Mouse (Mus musculus) embryonic facial prominence, embryonic 11.5 days (tissue): Measurements from ENCODE around the gene Fktn. TPM values are rescaled to one million over a fixed set of nuclear protein-coding genes. Genes with fewer than 3 reads are reported as not detected.

Experiments used
- ATAC-seq: fragments of 200-750 bp; cut with Nextera tagmentation; replicated peaks from 2 replicates; pipeline ENCODE4 v1.8.0; 2017; ENCODE audit warnings: low read depth; ENCODE audit not compliant: insufficient number of reproducible peaks, low FRiP score, low TSS enrichment
- DNase-seq: peaks from one replicate; pipeline ENCODE4 v3.0.0-alpha.2; 2015; ENCODE audit warnings: low spot score
- H3K27ac ChIP-seq: fragments of 300-500 bp; sonication (generic); replicated peaks from 2 replicates; pipeline ENCODE4 v1.5.1; 2014; ENCODE audit warnings: mild to moderate bottlenecking, low read depth, low read length, control low read depth
- H3K27me3 ChIP-seq: fragments of 300-500 bp; sonication (generic); 2 replicates; pipeline ENCODE4 v1.6.1; 2014; ENCODE audit warnings: mild to moderate bottlenecking, low read length, moderate library complexity, mixed read lengths; ENCODE audit not compliant: control insufficient read depth, insufficient read depth
- H3K36me3 ChIP-seq: fragments of 300-500 bp; sonication (generic); replicated peaks from 2 replicates; pipeline ENCODE4 v1.6.1; 2014; ENCODE audit warnings: low read depth, mild to moderate bottlenecking, low read length, moderate library complexity, mixed read lengths; ENCODE audit not compliant: control insufficient read depth, insufficient read depth
- H3K4me1 ChIP-seq: fragments of 300-500 bp; sonication (generic); 2 replicates; pipeline ENCODE4 v1.6.1; 2014; ENCODE audit warnings: low read length, mixed read lengths; ENCODE audit not compliant: control insufficient read depth, insufficient read depth
- H3K4me2 ChIP-seq: fragments of 300-500 bp; sonication (generic); 2 replicates; pipeline ENCODE4 v1.6.1; 2014; ENCODE audit warnings: low read depth, mild to moderate bottlenecking, control low read depth, low read length, moderate library complexity
- H3K4me3 ChIP-seq: fragments of 300-500 bp; sonication (generic); 2 replicates; pipeline ENCODE4 v1.5.1; 2014; ENCODE audit warnings: low read depth, low read length, control low read depth
- H3K9ac ChIP-seq: fragments of 300-500 bp; sonication (generic); replicated peaks from 2 replicates; pipeline ENCODE4 v1.6.1; 2014; ENCODE audit warnings: mild to moderate bottlenecking, control low read depth, low read length
- H3K9me3 ChIP-seq: fragments of 300-500 bp; sonication (generic); replicated peaks from 2 replicates; pipeline ENCODE4 v1.6.1; 2016; ENCODE audit warnings: mild to moderate bottlenecking, low read length, inconsistent platforms, mixed read lengths; ENCODE audit not compliant: control insufficient read depth
- WGBS: fragments of 180-500 bp; shearing (Covaris S2); extraction: QIAGEN DNeasy Blood & Tissue Kit; methylation state at CpG from one replicate; pipeline ENCODE4 v1.1.7; 2014; 5-methylcytosine and 5-hydroxymethylcytosine counted together
- polyA plus RNA-seq: library from polyadenylated mRNA; unstranded; fragments of >200 nt; fragmentation: Nextera tagmentation; extraction: Ambion mirVana; gene quantifications from 2 replicates; pipeline ENCODE4 v1.2.1, GENCODE M21; 2014

Gene Fktn
- polyA plus RNA-seq, 1 experiment from 2014 or later: 15.1 TPM

DNA sequence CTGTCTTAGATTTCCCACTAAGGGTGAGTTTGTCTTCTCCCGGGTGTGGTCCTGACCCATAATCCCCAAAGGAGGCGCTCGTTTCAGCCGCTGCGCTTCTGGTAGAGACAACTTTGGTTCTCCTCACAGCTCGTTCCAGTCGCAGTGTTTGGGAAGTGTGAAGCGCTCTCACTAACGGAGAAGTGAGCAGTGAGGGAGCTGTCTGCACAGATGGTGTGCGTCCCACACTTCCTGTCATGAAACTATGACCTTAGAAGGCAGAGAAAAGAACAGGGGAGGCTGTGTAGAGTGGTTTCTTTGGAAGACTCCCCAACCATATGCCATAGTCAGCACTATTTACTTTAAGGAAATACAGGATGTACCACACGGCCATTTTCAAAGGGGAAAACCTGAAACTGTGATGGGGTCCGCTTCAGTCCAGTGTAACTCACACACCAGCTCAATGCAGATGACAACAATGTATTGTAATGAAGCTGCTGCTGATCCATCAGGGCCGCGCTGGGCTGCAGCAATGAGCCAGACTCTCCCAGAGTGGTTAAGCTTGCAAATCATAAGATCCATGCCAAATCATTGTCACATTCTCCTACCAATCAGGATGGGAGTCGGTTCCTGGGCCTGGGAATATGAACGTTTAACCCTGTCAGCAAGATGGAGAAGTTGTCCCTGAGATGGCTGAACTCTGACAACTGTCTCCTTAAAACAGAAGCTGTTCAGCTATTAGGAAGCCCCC lies 36.8 kb downstream of the Fktn start:
- no peaks in the 10 kb centered on the region for H3K36me3 ChIP-seq
- DNase-seq (no peak), ATAC-seq (no peak)
- H3K27ac ChIP-seq: no peak overlapping the region
- no peaks in the 10 kb centered on the region for H3K9me3 ChIP-seq
- WGBS: 79% methylated on average over 16 of the region's 16 CpGs
- no peak overlapping the region for H3K4me2 ChIP-seq
- H3K4me1 ChIP-seq: no peaks in the 10 kb centered on the region
- no peak overlapping the region for H3K4me3 ChIP-seq
- H3K27me3 ChIP-seq: no peaks in the 10 kb centered on the region
- no peak overlapping the region for H3K9ac ChIP-seq

DNA sequence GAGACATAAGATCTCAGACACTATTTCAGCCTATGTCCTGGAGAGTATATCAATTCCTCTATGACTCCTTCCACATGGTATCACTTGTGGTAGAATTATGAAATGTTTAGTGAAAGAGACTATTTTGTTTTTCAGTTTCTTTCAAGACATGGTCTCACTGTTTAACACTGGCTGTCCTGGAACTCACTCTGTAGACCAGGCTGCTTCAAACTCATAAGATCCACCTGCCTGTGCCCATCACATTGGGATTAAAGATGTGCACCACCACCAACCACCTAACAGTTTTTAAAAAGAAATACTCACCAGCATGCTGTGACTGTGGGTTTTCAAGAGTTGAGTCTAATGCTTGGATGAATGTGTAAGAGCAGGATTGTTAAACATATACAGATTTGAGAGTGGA lies 43.2 kb downstream of the Fktn start:
- Histone ChIP-seq H3K9ac (no peak overlapping the region), H3K9me3 (no peaks in the 10 kb centered on the region), H3K4me3 (no peak overlapping the region), H3K36me3 (no peaks in the 10 kb centered on the region; the same call in none of the 2 replicates), H3K27ac (no peak overlapping the region), H3K27me3 (no peaks in the 10 kb centered on the region), H3K4me1 (no peaks in the 10 kb centered on the region), H3K4me2 (no peak overlapping the region)
- no peak for DNase-seq
- no peak for ATAC-seq

DNA sequence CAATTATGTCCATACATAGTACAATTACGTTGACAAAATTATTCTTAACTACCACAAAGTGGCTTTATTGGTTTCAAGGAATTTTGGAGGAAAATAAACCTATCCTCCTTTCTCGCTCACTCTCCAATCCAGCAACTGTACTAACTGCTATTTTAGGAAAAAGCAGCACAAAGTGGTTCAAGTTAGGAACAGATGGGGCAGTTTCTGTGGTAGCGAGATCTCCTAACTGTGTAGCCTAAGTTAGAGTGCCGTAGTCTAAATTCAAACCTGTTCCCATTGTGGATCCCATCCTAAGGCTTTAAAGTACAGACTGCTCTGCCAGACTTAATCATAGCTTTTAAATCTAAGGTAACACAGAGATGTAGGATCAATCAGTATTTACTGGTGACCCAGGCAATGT lies 45.0 kb downstream of the Fktn start:
- Histone ChIP-seq H3K4me1 (no peaks in the 10 kb centered on the region), H3K27ac (no peak overlapping the region), H3K36me3 (no peaks in the 10 kb centered on the region; the same call in none of the 2 replicates), H3K27me3 (no peaks in the 10 kb centered on the region), H3K9ac (no peak overlapping the region), H3K4me2 (no peak overlapping the region), H3K9me3 (no peaks in the 10 kb centered on the region), H3K4me3 (no peak overlapping the region)
- WGBS: 65% methylated on average over 4 of the region's 4 CpGs
- DNase-seq (no peak), ATAC-seq (no peak)

DNA sequence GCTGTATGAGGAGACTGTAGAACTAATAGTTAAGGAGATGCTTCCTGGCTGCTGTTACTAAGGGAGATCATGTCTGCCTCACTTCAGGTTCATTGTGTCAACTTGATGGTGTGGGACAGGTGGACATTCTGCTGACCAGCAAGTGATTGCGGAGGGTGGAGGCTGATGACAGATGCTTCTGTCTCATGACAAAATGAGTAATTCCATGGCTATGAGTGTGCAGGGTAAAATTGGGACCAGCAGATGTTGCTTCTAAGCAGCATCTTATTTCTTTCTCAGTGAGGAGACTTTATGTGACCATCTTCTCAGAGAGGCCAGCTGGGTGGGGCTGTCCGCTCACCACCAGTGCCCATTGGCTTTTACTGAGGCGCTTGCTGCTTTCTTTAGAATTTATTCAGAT lies 45.9 kb downstream of the Fktn start:
- H3K4me1 ChIP-seq: no peaks in the 10 kb centered on the region
- no peaks in the 10 kb centered on the region for H3K27me3 ChIP-seq
- H3K27ac ChIP-seq: no peak overlapping the region
- no peak overlapping the region for H3K9ac ChIP-seq
- H3K4me2 ChIP-seq: no peak overlapping the region
- WGBS: 96% methylated on average over 3 of the region's 3 CpGs
- H3K9me3 ChIP-seq: no peaks in the 10 kb centered on the region
- ATAC-seq (no peak), DNase-seq (no peak)
- no peak overlapping the region for H3K4me3 ChIP-seq
- no peaks in the 10 kb centered on the region; the same call in none of the 2 replicates for H3K36me3 ChIP-seq

DNA sequence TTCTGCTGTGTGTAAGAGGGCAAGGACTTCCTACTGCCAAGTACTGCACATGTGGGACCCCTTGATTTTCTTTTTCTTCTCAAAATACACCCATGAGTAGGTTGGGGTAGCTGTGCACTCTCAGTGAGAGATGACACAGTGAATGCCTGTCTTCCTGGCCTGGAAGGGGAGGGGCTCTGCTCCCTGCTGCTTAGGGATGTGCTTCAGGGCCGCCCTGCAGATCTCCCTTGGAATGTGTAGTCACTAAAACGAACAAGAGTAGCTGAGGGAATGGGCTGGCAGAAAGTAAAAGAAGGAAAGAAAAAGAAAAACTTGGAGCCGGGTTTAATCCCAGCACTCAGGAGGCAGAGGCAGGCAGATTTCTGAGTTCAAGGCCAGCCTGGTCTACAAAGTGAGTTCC lies 48.7 kb downstream of the Fktn start:
- ATAC-seq: no peak
- Histone ChIP-seq H3K36me3 (no peaks in the 10 kb centered on the region; the same call in none of the 2 replicates), H3K27ac (no peak overlapping the region), H3K9ac (no peak overlapping the region), H3K9me3 (no peaks in the 10 kb centered on the region), H3K4me3 (no peak overlapping the region), H3K4me1 (no peaks in the 10 kb centered on the region), H3K27me3 (no peaks in the 10 kb centered on the region), H3K4me2 (no peak overlapping the region)
- DNase-seq: no peak
- 55% methylated on average over 3 of the region's 3 CpGs for WGBS

DNA sequence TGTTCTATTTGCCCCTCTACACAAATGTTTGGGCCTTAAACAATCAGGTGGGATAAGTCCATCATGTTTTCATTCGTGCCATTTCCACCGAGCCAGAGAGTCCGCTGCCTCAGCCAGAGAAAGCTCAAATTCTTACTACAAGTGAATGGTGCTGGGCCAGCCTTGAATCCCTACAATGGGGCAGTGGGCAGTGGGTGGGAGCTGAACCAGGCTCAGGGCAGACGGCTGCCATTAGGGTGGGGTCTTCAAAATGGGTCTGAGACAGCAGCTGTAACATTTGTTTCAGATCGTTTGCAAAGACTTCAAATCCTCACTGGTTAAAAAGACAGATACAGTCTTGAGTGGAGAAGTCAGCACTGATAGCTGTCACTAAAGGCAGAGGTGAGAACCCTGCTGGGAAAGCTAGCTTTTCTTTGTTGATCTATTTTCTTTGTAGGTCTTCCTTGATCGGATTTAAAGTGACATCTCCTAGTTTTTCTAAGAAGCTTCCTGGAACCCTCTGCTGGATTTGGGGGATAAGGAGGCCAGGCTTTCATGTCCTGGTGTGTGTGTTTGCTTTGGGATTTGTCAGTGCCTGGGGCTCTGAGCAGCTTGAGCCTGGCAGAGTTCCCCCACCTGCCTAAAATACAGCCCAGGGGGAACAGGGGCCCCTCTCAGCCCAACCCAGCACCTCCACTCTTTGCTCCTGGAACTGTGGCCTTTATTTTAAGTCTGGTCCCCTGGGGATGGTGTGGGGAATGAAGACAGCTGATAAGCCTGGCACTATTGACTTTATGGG lies 57.3 kb downstream of the Fktn start:
- peaks cover 3% of the 10 kb centered on the region; the same call in 1 of the 2 replicates for H3K27me3 ChIP-seq
- WGBS: 16% methylated on average over 6 of the region's 6 CpGs
- ATAC-seq: no peak

DNA sequence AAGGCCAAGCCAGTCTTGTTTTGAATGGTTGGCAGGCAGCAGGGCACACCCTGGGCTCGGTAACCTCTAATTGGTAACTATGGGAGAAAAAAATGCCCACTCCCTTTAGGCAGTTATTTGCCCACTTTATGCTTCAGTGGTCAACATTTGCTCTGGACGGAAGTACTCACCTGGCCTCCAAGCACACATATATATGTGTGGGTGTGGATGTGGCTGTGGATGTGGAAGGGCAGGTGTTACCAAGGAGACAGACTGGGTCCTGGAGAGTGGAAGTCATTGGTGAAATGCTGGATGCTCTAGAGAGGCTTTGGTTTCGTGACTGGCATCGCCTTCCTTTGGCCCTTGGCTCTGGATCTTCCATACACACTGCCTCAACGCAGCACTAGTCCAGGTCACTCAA lies 58.2 kb downstream of the Fktn start:
- Histone ChIP-seq H3K9me3 (no peaks in the 10 kb centered on the region), H3K36me3 (no peaks in the 10 kb centered on the region), H3K27me3 (peaks cover 8% of the 10 kb centered on the region; the same call in 1 of the 2 replicates), H3K27ac (no peak overlapping the region), H3K9ac (no peak overlapping the region), H3K4me2 (no peak overlapping the region), H3K4me1 (no peaks in the 10 kb centered on the region), H3K4me3 (no peak overlapping the region)
- WGBS: 71% methylated on average over 5 of the region's 5 CpGs
- ATAC-seq (no peak), DNase-seq (no peak)

More for the DNA sequence above, 57.3 kb downstream of the Fktn start:
- Histone ChIP-seq H3K4me2 (no peak overlapping the region), H3K9ac (no peak overlapping the region), H3K9me3 (no peaks in the 10 kb centered on the region), H3K4me1 (no peaks in the 10 kb centered on the region), H3K4me3 (no peak overlapping the region), H3K27ac (no peak overlapping the region), H3K36me3 (no peaks in the 10 kb centered on the region)
- no peak for DNase-seq

DNA sequence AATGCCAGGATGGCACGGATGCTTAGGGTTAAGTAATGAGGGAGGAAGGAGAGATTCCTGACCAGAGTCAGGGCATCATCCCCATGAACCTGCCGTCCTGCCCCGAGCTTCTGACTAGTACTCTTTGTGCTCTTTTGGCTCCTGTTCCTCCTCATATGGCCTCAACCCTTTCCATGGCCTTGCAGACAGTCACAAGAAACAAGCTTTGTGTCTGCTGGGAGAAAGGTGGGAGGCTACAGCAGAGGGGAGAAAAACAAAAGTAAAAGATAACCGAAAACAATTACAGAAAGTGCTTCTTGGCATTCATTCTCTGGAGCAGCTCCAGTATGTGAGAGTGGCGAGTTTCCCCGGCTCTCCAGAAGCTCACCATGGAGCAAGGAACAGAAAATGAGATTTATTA lies 60.1 kb downstream of the Fktn start:
- no peak overlapping the region for H3K9ac ChIP-seq
- no peak overlapping the region for H3K4me2 ChIP-seq
- no peak overlapping the region for H3K27ac ChIP-seq
- 39% methylated on average over 6 of the region's 6 CpGs for WGBS
- ATAC-seq: no peak
- H3K9me3 ChIP-seq: no peaks in the 10 kb centered on the region
- H3K27me3 ChIP-seq: peaks cover 8% of the 10 kb centered on the region; the same call in 1 of the 2 replicates
- H3K36me3 ChIP-seq: no peaks in the 10 kb centered on the region
- no peak overlapping the region for H3K4me3 ChIP-seq
- no peak for DNase-seq
- no peaks in the 10 kb centered on the region for H3K4me1 ChIP-seq
